Comparison of ENCODE assay signal across 8 mouse cellular contexts in genomic region chr5:129941495-129942045, GRCm38 (mm10). TPM values are rescaled to one million over a fixed set of nuclear protein-coding genes. Genes with fewer than 3 reads are reported as not detected.
DNase-seq lines count a peak whose midpoint lies in the region; ATAC-seq lines count a peak whose summit lies in the region.

Gene Vkorc1l1 (plus strand): TSS chr5:129941970.

- peak; percentile 98 for DNase-seq in R1 (ENCODE audit: low read depth, low spot score)
- DNase-seq in cerebellum, postnatal 25 days = peak; percentile 98 to 100
- DNase-seq in frontal cortex, postnatal 25 days (ENCODE audit: low spot score in 2 of 2) = peak; percentile 90 to 95
- peak; percentile 99 for DNase-seq in hindbrain, embryonic 14.5 days (ENCODE audit: low spot score)
- DNase-seq in layer of hippocampus, postnatal 36 days = peak; percentile 98
- peak; percentile 99 for DNase-seq in lung, postnatal 36 days
- DNase-seq in retina, postnatal 1 day = peak; percentile 98
- peak; percentile 96 to 99 for DNase-seq in urinary bladder, adult 18-20 months (ENCODE audit: low spot score in 2 of 2)

- H3K27me3 ChIP-seq in hindbrain, embryonic 14.5 days (ENCODE audit: control insufficient read depth, insufficient read depth, low read length) = no peaks in the 10 kb centered on the region

- H3K4me2 ChIP-seq in hindbrain, embryonic 14.5 days (replicated peaks) = peak within 1 kb of the TSS; percentile 80

- H3K27ac ChIP-seq in hindbrain, embryonic 14.5 days = peak within 1 kb of the TSS; percentile 66

- peak within 1 kb of the TSS; percentile 87 for H3K9ac ChIP-seq in hindbrain, embryonic 14.5 days

- H3K4me3 ChIP-seq in hindbrain, embryonic 14.5 days (replicated peaks; ENCODE audit: low read length) = peak within 1 kb of the TSS; percentile 85

- ATAC-seq in hindbrain, embryonic 14.5 days (ENCODE audit: low FRiP score) = peak; percentile 96

- H3K9me3 ChIP-seq in hindbrain, embryonic 14.5 days (ENCODE audit: control insufficient read depth, low read length) = no peaks in the 10 kb centered on the region

- H3K4me1 ChIP-seq in hindbrain, embryonic 14.5 days (replicated peaks; ENCODE audit: control insufficient read depth, insufficient read depth, low read length) = peaks cover 6% of the 10 kb centered on the region

- under 1% methylated on average over 57 of the region's 59 CpGs for WGBS in hindbrain, embryonic 14.5 days

- no peaks in the 10 kb centered on the region; the same call in 1 of the 2 replicates for H3K36me3 ChIP-seq in hindbrain, embryonic 14.5 days (replicated peaks; ENCODE audit: control insufficient read depth, insufficient read depth)

RNA-seq across cellular contexts. Expression of gene Vkorc1l1, which starts in this region (rescaled TPM):
- 32.4 and 37.6 TPM in 2 replicates for polyA plus RNA-seq in hindbrain, embryonic 14.5 days (2014; fragmentation: Nextera tagmentation; extraction: Ambion mirVana)
- 10 to 100 TPM; 42.0 to 44.4 TPM for total RNA-seq in layer of hippocampus, postnatal 36 days (2021)

Comparison
In these comparisons a context has a peak if more than half of its experiments do, and no peak if none do; other contexts are left out.
1. Peak in every context shown above with its lines: DNase-seq, ATAC-seq, H3K4me3 ChIP-seq and H3K27ac ChIP-seq.